Mouse (Mus musculus): ENCODE measurements around the gene Plch2. TPM values are rescaled to one million over a fixed set of nuclear protein-coding genes. Genes with fewer than 3 reads are reported as not detected.

The Plch2 gene
- polyA plus RNA-seq, 1 experiment from 2014 or later: 0.30 TPM

DNA sequence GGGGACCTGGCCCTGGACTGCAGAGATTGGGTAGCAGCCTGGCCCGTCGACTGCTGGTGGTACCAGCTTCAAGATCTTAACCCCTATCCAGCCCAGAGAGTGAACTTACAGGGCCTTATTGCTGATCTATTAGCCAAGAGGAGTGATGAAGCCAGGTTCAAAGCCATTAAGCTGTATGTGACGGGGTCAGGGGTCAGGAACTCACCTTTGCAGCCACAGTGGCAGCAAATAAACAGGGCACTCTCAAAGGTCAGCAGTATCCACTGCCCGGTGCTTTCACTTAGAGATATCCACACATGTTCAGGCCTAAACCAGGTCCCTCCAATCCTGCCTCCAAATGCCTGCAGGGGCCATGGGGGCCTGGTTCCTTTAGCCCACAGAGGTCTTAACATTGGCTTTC lies 41.0 kb downstream of the Plch2 start:
- Histone ChIP-seq H3K27me3 (ENCODE audit: control insufficient read depth, insufficient read depth, low read length) (peaks cover 25% of the 10 kb centered on the region), H3K4me2 (no peak overlapping the region), H3K9ac (ENCODE audit: low read depth, low read length) (no peak overlapping the region), H3K4me1 (ENCODE audit: control insufficient read depth, insufficient read depth, low read length) (peaks cover 4% of the 10 kb centered on the region; the same call in 1 of the 2 replicates), H3K36me3 (ENCODE audit: control insufficient read depth, insufficient read depth, low read length) (no peaks in the 10 kb centered on the region), H3K27ac (ENCODE audit: low read depth, low read length) (no peak overlapping the region), H3K4me3 (ENCODE audit: low read depth, low read length) (no peak overlapping the region), H3K9me3 (replicated peaks; ENCODE audit: control insufficient read depth, low read length) (no peaks in the 10 kb centered on the region)
- 64% methylated on average over 4 of the region's 4 CpGs for WGBS (ENCODE audit: insufficient replicate concordance)
- no peak for ATAC-seq (replicated peaks; ENCODE audit: insufficient number of reproducible peaks, low FRiP score, low TSS enrichment)

GRCm38 (mm10) chr4:155014791-155015190 lies 41.8 kb downstream of the Plch2 start:
- Histone ChIP-seq H3K27me3 (ENCODE audit: control insufficient read depth, insufficient read depth, low read length) (peaks cover 27% of the 10 kb centered on the region), H3K9ac (ENCODE audit: low read depth, low read length) (no peak overlapping the region), H3K4me3 (ENCODE audit: low read depth, low read length) (no peak overlapping the region), H3K27ac (ENCODE audit: low read depth, low read length) (no peak overlapping the region), H3K4me2 (no peak overlapping the region), H3K4me1 (ENCODE audit: control insufficient read depth, insufficient read depth, low read length) (peaks cover 4% of the 10 kb centered on the region; the same call in 1 of the 2 replicates), H3K9me3 (replicated peaks; ENCODE audit: control insufficient read depth, low read length) (no peaks in the 10 kb centered on the region), H3K36me3 (ENCODE audit: control insufficient read depth, insufficient read depth, low read length) (no peaks in the 10 kb centered on the region)
- 67% methylated on average over 12 of the region's 12 CpGs for WGBS (ENCODE audit: insufficient replicate concordance)
- ATAC-seq (replicated peaks; ENCODE audit: insufficient number of reproducible peaks, low FRiP score, low TSS enrichment): no peak

- H3K4me1 ChIP-seq (ENCODE audit: control insufficient read depth, insufficient read depth, low read length): peaks cover 4% of the 10 kb centered on the region; the same call in 1 of the 2 replicates
- no peak overlapping the region for H3K27ac ChIP-seq (ENCODE audit: low read depth, low read length)
- H3K36me3 ChIP-seq (ENCODE audit: control insufficient read depth, insufficient read depth, low read length): no peaks in the 10 kb centered on the region
- H3K4me3 ChIP-seq (ENCODE audit: low read depth, low read length): no peak overlapping the region
- ATAC-seq (replicated peaks; ENCODE audit: insufficient number of reproducible peaks, low FRiP score, low TSS enrichment): no peak
- no peak overlapping the region for H3K4me2 ChIP-seq
- WGBS (ENCODE audit: insufficient replicate concordance): 68% methylated on average over 14 of the region's 14 CpGs
- no peaks in the 10 kb centered on the region for H3K9me3 ChIP-seq (replicated peaks; ENCODE audit: control insufficient read depth, low read length)
- H3K27me3 ChIP-seq (ENCODE audit: control insufficient read depth, insufficient read depth, low read length): peaks cover 30% of the 10 kb centered on the region
- no peak overlapping the region for H3K9ac ChIP-seq (ENCODE audit: low read depth, low read length)
Measured at GRCm38 (mm10) chr4:155014244-155014643, 42.3 kb downstream of the Plch2 start.

DNA sequence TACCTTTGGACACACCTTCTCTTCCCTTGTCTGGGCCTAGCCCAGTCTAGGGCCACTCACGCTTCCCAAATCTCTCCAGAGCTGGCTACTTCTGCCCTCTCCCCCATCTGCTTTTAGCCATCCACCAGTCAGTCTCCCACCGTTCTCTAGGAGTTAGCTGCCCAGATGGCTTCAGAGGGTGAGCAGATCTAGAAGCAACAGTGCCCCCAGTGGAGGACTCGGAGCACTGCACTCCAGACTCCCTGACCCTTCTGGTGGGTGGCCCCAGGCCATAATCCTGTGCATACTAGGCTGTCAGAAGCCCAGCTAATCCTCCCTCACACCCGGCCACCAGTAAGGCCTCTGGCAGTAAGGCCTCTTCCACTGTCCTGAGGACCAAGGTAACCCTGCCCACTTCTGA lies 43.8 kb downstream of the Plch2 start:
- Histone ChIP-seq H3K9me3 (replicated peaks; ENCODE audit: control insufficient read depth, low read length) (no peaks in the 10 kb centered on the region), H3K4me1 (ENCODE audit: control insufficient read depth, insufficient read depth, low read length) (no peaks in the 10 kb centered on the region), H3K36me3 (ENCODE audit: control insufficient read depth, insufficient read depth, low read length) (no peaks in the 10 kb centered on the region), H3K27me3 (ENCODE audit: control insufficient read depth, insufficient read depth, low read length) (peaks cover 28% of the 10 kb centered on the region), H3K27ac (ENCODE audit: low read depth, low read length) (no peak overlapping the region), H3K9ac (ENCODE audit: low read depth, low read length) (no peak overlapping the region), H3K4me3 (ENCODE audit: low read depth, low read length) (no peak overlapping the region), H3K4me2 (no peak overlapping the region)
- 6% methylated on average over 4 of the region's 4 CpGs for WGBS (ENCODE audit: insufficient replicate concordance)
- ATAC-seq (replicated peaks; ENCODE audit: insufficient number of reproducible peaks, low FRiP score, low TSS enrichment): no peak

DNA sequence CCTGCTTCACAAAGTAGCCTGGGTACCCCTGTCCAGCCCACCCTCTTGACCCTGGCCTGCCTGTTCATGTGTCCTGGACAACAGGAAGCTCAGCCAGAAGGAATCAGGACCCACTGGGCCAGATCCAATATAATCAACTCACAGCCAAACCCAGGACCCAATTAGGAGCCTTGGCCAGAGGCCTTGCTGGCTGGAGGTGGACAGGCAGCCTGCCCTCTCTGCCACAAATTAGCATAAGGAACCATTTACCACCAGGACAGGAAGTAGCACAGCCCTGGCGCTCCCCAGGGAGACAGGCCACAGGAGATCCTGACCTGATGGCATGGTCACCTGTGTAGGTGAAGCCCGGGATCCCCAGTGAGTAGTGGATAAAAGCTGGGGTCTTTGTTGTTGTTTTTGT lies 44.5 kb downstream of the Plch2 start:
- no peaks in the 10 kb centered on the region for H3K4me1 ChIP-seq (ENCODE audit: control insufficient read depth, insufficient read depth, low read length)
- H3K27me3 ChIP-seq (ENCODE audit: control insufficient read depth, insufficient read depth, low read length): peaks cover 28% of the 10 kb centered on the region
- no peak overlapping the region for H3K27ac ChIP-seq (ENCODE audit: low read depth, low read length)
- H3K9me3 ChIP-seq (replicated peaks; ENCODE audit: control insufficient read depth, low read length): no peaks in the 10 kb centered on the region
- H3K4me3 ChIP-seq (ENCODE audit: low read depth, low read length): no peak overlapping the region
- ATAC-seq (replicated peaks; ENCODE audit: insufficient number of reproducible peaks, low FRiP score, low TSS enrichment): no peak
- no peak overlapping the region for H3K4me2 ChIP-seq
- H3K36me3 ChIP-seq (ENCODE audit: control insufficient read depth, insufficient read depth, low read length): no peaks in the 10 kb centered on the region
- WGBS (ENCODE audit: insufficient replicate concordance): 60% methylated on average over 2 of the region's 2 CpGs
- no peak overlapping the region for H3K9ac ChIP-seq (ENCODE audit: low read depth, low read length)

- H3K4me3 ChIP-seq (ENCODE audit: low read depth, low read length): no peak overlapping the region
- no peak for ATAC-seq (replicated peaks; ENCODE audit: insufficient number of reproducible peaks, low FRiP score, low TSS enrichment)
- no peaks in the 10 kb centered on the region for H3K9me3 ChIP-seq (replicated peaks; ENCODE audit: control insufficient read depth, low read length)
- no peak overlapping the region for H3K27ac ChIP-seq (ENCODE audit: low read depth, low read length)
- WGBS (ENCODE audit: insufficient replicate concordance): 72% methylated on average over 8 of the region's 8 CpGs
- peaks cover 25% of the 10 kb centered on the region for H3K27me3 ChIP-seq (ENCODE audit: control insufficient read depth, insufficient read depth, low read length)
- H3K4me2 ChIP-seq: no peak overlapping the region
- H3K4me1 ChIP-seq (ENCODE audit: control insufficient read depth, insufficient read depth, low read length): no peaks in the 10 kb centered on the region
- H3K36me3 ChIP-seq (ENCODE audit: control insufficient read depth, insufficient read depth, low read length): no peaks in the 10 kb centered on the region
- no peak overlapping the region for H3K9ac ChIP-seq (ENCODE audit: low read depth, low read length)
Measured at GRCm38 (mm10) chr4:155011312-155012025, 45.1 kb downstream of the Plch2 start.

- ATAC-seq (replicated peaks; ENCODE audit: insufficient number of reproducible peaks, low FRiP score, low TSS enrichment): no peak
- Histone ChIP-seq H3K9ac (ENCODE audit: low read depth, low read length) (no peak overlapping the region), H3K9me3 (replicated peaks; ENCODE audit: control insufficient read depth, low read length) (no peaks in the 10 kb centered on the region), H3K27ac (ENCODE audit: low read depth, low read length) (no peak overlapping the region), H3K27me3 (ENCODE audit: control insufficient read depth, insufficient read depth, low read length) (peaks cover 24% of the 10 kb centered on the region), H3K36me3 (ENCODE audit: control insufficient read depth, insufficient read depth, low read length) (no peaks in the 10 kb centered on the region), H3K4me1 (ENCODE audit: control insufficient read depth, insufficient read depth, low read length) (no peaks in the 10 kb centered on the region), H3K4me2 (no peak overlapping the region), H3K4me3 (ENCODE audit: low read depth, low read length) (no peak overlapping the region)
- WGBS (ENCODE audit: insufficient replicate concordance): 79% methylated on average over 5 of the region's 5 CpGs
Measured at GRCm38 (mm10) chr4:155010870-155011269, 45.7 kb downstream of the Plch2 start.

DNA sequence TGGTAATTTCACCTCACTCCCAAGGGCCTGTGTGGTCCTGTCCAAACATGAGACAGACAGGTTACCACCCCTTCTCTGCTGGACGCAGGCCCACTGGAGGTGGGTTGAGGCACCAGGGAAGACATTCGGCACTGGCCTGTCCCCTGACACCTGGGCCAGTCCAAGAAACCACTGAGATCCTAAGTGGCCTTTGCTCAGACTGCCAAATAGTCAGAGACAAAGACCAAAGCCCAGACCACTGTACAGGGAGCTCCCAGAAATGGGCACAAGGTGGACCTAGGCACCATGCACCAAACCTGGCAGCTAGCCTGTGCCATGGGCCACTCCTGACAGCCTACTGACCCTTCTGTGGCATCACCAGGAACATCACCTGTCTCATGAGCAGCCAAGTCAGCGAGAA lies 47.4 kb downstream of the Plch2 start:
- WGBS (ENCODE audit: insufficient replicate concordance): 71% methylated on average over 3 of the region's 3 CpGs
- peaks cover 21% of the 10 kb centered on the region for H3K27me3 ChIP-seq (ENCODE audit: control insufficient read depth, insufficient read depth, low read length)

DNA sequence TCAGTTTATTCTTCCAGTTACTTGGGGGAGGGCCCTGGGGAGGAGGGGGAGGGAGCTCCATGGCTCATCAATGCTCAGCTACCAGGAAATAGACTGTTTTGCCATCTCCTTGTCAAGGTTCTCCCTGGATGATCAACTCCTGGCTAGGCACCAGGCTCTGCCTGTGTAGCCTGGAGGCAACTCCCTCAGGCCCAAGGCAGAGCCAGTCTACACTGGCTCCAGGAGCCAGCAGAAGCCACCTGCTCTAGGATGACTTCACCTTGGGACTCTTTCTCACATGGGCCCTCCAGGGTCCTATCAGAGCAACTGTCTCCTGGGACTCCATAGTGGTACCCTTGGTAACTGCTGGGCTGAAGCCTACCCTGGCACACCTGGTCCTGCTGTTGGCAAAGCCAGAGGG lies 48.5 kb downstream of the Plch2 start:
- Histone ChIP-seq H3K36me3 (ENCODE audit: control insufficient read depth, insufficient read depth, low read length) (no peaks in the 10 kb centered on the region), H3K27me3 (ENCODE audit: control insufficient read depth, insufficient read depth, low read length) (peaks cover 21% of the 10 kb centered on the region), H3K9me3 (replicated peaks; ENCODE audit: control insufficient read depth, low read length) (no peaks in the 10 kb centered on the region), H3K27ac (ENCODE audit: low read depth, low read length) (no peak overlapping the region), H3K9ac (ENCODE audit: low read depth, low read length) (no peak overlapping the region), H3K4me1 (ENCODE audit: control insufficient read depth, insufficient read depth, low read length) (no peaks in the 10 kb centered on the region), H3K4me3 (ENCODE audit: low read depth, low read length) (no peak overlapping the region), H3K4me2 (no peak overlapping the region)
- ATAC-seq (replicated peaks; ENCODE audit: insufficient number of reproducible peaks, low FRiP score, low TSS enrichment): no peak

More for the DNA sequence above, 47.4 kb downstream of the Plch2 start:
- Histone ChIP-seq H3K4me1 (ENCODE audit: control insufficient read depth, insufficient read depth, low read length) (no peaks in the 10 kb centered on the region), H3K9me3 (replicated peaks; ENCODE audit: control insufficient read depth, low read length) (no peaks in the 10 kb centered on the region), H3K4me3 (ENCODE audit: low read depth, low read length) (no peak overlapping the region), H3K27ac (ENCODE audit: low read depth, low read length) (no peak overlapping the region), H3K36me3 (ENCODE audit: control insufficient read depth, insufficient read depth, low read length) (no peaks in the 10 kb centered on the region), H3K9ac (ENCODE audit: low read depth, low read length) (no peak overlapping the region), H3K4me2 (no peak overlapping the region)
- ATAC-seq (replicated peaks; ENCODE audit: insufficient number of reproducible peaks, low FRiP score, low TSS enrichment): no peak

Data from heart, embryonic 11.5 days (tissue).